Mouse (Mus musculus) E14TG2a.4 (cell line): ENCODE results near the gene Rsg1.

ENCODE experiments used
- CTCF ChIP-seq: conservative IDR thresholded peaks from 2 replicates; pipeline ENCODE4 v1.5.1; 2014; ENCODE audit warnings: low read length
- NANOG ChIP-seq: IDR thresholded peaks from 2 replicates; pipeline ENCODE4 v1.6.1; 2014; ENCODE audit warnings: borderline replicate concordance, low read length, mixed read lengths
- POU5F1 ChIP-seq: IDR thresholded peaks from 2 replicates; pipeline ENCODE4 v1.6.1; 2014; ENCODE audit warnings: low read length, borderline replicate concordance

GRCm38 (mm10) chr4:141271721-141272120 lies 58.0 kb downstream of the Rsg1 start:
- TF ChIP-seq CTCF = no peak
- TF ChIP-seq NANOG = no peak
- no peak for TF ChIP-seq POU5F1
